ENCODE assay signal across 15 mouse cellular contexts in the genomic region with DNA sequence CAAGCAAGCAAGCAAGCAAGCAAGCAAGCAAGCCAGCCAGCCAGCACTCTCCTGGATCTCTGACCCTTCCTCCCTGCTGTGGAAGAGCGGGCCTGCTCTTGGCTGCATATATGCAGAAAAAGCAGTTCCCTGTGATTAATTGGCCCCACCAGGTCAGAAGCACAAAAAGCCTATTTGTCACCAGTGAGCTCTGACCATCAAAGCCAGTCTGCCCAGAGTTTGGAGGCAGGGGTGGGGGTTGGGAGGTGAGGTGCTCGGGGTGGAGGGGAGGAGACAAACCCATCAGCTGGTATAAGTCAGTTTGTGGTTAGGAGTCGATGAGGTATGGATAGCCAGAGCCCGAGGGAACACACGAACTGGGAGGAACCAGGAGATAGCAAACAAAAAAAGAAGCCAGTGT.
DNase-seq lines count a peak whose midpoint lies in the region; ATAC-seq lines count a peak whose summit lies in the region.
"Had no signal": no experiment of that assay in that cellular context is flagged by ENCODE, and none has a peak within 500 bp of the region (broad histone marks: within the 10 kb centered on the region; RNA-seq: fewer than 3 reads in every experiment).

No protein-coding gene starts in this region.

- H3K27ac ChIP-seq in liver, embryonic 11.5 days (ENCODE audit: low read depth, low read length), result no peak overlapping the region
- peak overlapping the region; percentile 63 for H3K27ac ChIP-seq in embryonic facial prominence, embryonic 10.5 days (replicated peaks)
- H3K27ac ChIP-seq: embryonic facial prominence, embryonic 12.5 days; limb, embryonic 13.5 days; lung, embryonic 15.5 days; midbrain, embryonic 12.5 days had no signal

- peak; percentile 65 for ATAC-seq in liver, embryonic 11.5 days (replicated peaks; ENCODE audit: low FRiP score)

- H3K4me3 ChIP-seq in liver, embryonic 11.5 days (ENCODE audit: low read depth, low read length), result no peak overlapping the region
- H3K4me3 ChIP-seq in embryonic facial prominence, embryonic 10.5 days, result no peak overlapping the region
- H3K4me3 ChIP-seq: embryonic facial prominence, embryonic 12.5 days; limb, embryonic 13.5 days; lung, embryonic 15.5 days; midbrain, embryonic 12.5 days had no signal

- H3K4me2 ChIP-seq in liver, embryonic 11.5 days, result peak overlapping the region; percentile 16
- H3K4me2 ChIP-seq: embryonic facial prominence, embryonic 12.5 days; limb, embryonic 13.5 days; lung, embryonic 15.5 days; midbrain, embryonic 12.5 days had no signal

- H3K9ac ChIP-seq in liver, embryonic 11.5 days (ENCODE audit: low read depth, low read length), result no peak overlapping the region
- H3K9ac ChIP-seq: embryonic facial prominence, embryonic 12.5 days; limb, embryonic 13.5 days; lung, embryonic 15.5 days; midbrain, embryonic 12.5 days had no signal

- peaks cover 5% of the 10 kb centered on the region; the same call in 1 of the 2 replicates for H3K4me1 ChIP-seq in liver, embryonic 11.5 days (replicated peaks; ENCODE audit: control insufficient read depth, insufficient read depth, low read length)
- peaks cover 31% of the 10 kb centered on the region for H3K4me1 ChIP-seq in embryonic facial prominence, embryonic 10.5 days
- H3K4me1 ChIP-seq: embryonic facial prominence, embryonic 12.5 days; lung, embryonic 15.5 days had no signal

- DNase-seq in liver, embryonic 11.5 days (ENCODE audit: low spot score), result no peak
- no peak for DNase-seq in liver
- peak; percentile 58 for DNase-seq in embryo, embryonic 10 days (ENCODE audit: low spot score)
- peak; percentile 27 for DNase-seq in embryonic facial prominence, embryonic 10.5 days (ENCODE audit: low spot score)
- DNase-seq in mesoderm, embryonic 11.5 days (ENCODE audit: low read depth, low spot score), result peak; percentile 59
- DNase-seq in gastrocnemius, adult 18-20 months (ENCODE audit: low spot score), result no peak
- no peak for DNase-seq in cerebellum, adult 9-10 months
- DNase-seq: cerebellum, adult 18-20 months; heart, adult 18-20 months; layer of hippocampus, postnatal 36 days; thymus, adult 18-20 months had no signal

- H3K27me3 ChIP-seq in liver, embryonic 11.5 days (replicated peaks; ENCODE audit: control insufficient read depth, insufficient read depth, low read length), result no peaks in the 10 kb centered on the region
- H3K27me3 ChIP-seq in embryonic facial prominence, embryonic 10.5 days (replicated peaks; ENCODE audit: low read depth, poor library complexity, severe bottlenecking), result no peaks in the 10 kb centered on the region; the same call in 1 of the 2 replicates
- H3K27me3 ChIP-seq: embryonic facial prominence, embryonic 12.5 days; limb, embryonic 13.5 days; lung, embryonic 15.5 days had no signal

- no peaks in the 10 kb centered on the region for H3K9me3 ChIP-seq in liver, embryonic 11.5 days (ENCODE audit: control insufficient read depth, low read length)
- no peaks in the 10 kb centered on the region for H3K9me3 ChIP-seq in embryonic facial prominence, embryonic 10.5 days
- H3K9me3 ChIP-seq: embryonic facial prominence, embryonic 12.5 days; limb, embryonic 13.5 days; lung, embryonic 15.5 days; midbrain, embryonic 12.5 days had no signal

- no peaks in the 10 kb centered on the region for H3K36me3 ChIP-seq in liver, embryonic 11.5 days (ENCODE audit: control insufficient read depth, insufficient read depth, low read length)
- no peaks in the 10 kb centered on the region for H3K36me3 ChIP-seq in embryonic facial prominence, embryonic 10.5 days (replicated peaks)
- H3K36me3 ChIP-seq: embryonic facial prominence, embryonic 12.5 days; limb, embryonic 13.5 days; lung, embryonic 15.5 days; midbrain, embryonic 12.5 days had no signal

- WGBS in liver, embryonic 11.5 days, result 17% methylated on average over 5 of the region's 5 CpGs
- WGBS in embryonic facial prominence, embryonic 10.5 days, result 15% methylated on average over 5 of the region's 5 CpGs

Comparison
In these comparisons a context has a peak if more than half of its experiments do, and no peak if none do; other contexts are left out.
1. DNase-seq: peak in embryo, embryonic 10 days (single experiment), embryonic facial prominence, embryonic 10.5 days (single experiment) and mesoderm, embryonic 11.5 days (single experiment); none in liver, embryonic 11.5 days (single experiment), liver (single experiment), gastrocnemius, adult 18-20 months (single experiment) and cerebellum, adult 9-10 months (single experiment).